Mouse (Mus musculus): ENCODE data around the gene Mrpl49. TPM values are rescaled to one million over a fixed set of nuclear protein-coding genes. Genes with fewer than 3 reads are reported as not detected.

Mrpl49 gene
- polyA plus RNA-seq (2011; ENCODE audit: insufficient read depth, insufficient read length, low replicate concordance, missing spikeins), result 29.9 and 52.5 TPM in 2 replicates

DNA sequence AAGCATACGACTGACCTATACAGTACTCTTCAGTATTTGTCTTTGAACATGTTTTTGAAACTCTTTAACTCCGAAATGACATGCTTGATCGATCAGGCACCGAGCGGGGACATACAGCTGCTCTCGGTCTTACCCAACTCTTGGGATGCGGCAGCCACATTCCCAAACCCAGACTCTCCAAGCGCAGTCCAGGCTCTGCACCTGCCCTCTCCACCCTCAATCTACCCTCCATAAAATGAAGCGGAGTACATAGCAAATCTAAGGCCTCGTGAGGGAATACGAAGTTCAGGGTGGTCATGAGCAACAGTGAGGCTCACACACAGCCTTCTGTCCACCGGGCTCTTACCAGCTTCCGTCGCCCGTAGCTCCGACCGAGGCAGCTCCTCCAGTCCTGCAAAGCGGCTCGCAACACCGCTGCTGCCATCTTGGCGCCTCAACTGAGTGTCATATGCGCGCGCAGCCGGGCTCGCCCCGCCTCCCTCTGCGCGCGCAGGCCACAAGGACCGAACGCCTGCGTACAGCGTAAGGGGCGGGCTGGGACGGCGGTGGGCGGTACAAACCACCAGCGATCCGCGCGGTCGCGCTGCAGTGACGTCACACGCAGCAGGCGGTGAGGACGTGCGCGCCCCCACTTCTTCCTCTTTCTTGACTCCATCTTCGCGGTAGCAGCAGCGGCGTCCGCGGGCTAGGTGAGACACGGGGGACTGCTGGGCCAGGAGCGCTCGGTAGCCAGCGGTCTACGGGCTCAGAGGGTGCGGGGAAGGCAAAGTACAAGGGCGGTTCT is at the start of gene Mrpl49, which contains the start of gene Fau:
TSS of gene Mrpl49 (minus strand) at position 473 of the 784 bp plus-strand sequence.
TSS of gene Fau (plus strand) at position 532 of the 784 bp plus-strand sequence.
- Histone ChIP-seq H3K4me3 (replicated peaks; ENCODE audit: control insufficient read depth, low read depth, low read length) (peak within 1 kb of the TSS; percentile 97), H3K27ac (ENCODE audit: control insufficient read depth, insufficient read depth, low read depth, low read length, poor library complexity) (peak within 1 kb of the TSS; percentile 93), H3K4me1 (ENCODE audit: control insufficient read depth, insufficient read depth, low read length) (peaks cover 2% of the 10 kb centered on the region)
- TF ChIP-seq CTCF (IDR thresholded peaks at IDR 0.05; ENCODE audit: control insufficient read depth, insufficient read depth, low read length) (no peak), POLR2A (IDR thresholded peaks at IDR 0.05; ENCODE audit: borderline replicate concordance, control insufficient read depth, low read depth, low read length) (peak; percentile 90)
- WGBS, result under 1% methylated on average over 63 of the region's 63 CpGs

DNA sequence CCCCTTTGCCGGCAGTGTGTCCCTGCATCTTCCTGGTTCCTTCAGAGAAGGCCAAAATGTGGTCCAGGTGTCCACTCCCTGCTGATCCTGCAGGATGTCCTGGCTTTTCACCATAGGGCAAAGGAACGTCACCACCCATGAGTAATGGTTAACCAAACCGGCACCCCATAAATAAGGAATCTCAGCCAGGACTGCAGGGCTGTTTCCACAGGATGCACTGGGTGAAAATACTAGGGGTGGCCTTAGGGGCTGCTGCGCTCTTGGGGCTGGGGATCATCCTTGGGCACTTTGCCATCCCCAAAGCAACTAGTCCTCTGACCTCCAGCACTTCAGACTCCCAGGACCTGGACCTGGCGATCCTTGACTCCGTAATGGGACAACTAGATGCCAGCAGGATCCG is 48.0 kb upstream of the Mrpl49 start, which contains the start of gene Naaladl1:
TSS of gene Naaladl1 (plus strand) at position 197 of the 400 bp plus-strand sequence.
- 91% methylated on average over 7 of the region's 7 CpGs for WGBS
- H3K27ac ChIP-seq (ENCODE audit: control insufficient read depth, insufficient read depth, low read depth, low read length, poor library complexity), result peak within 1 kb of the TSS; percentile 48; the same call in 1 of the 2 replicates
- no peak within 1 kb of the TSS for H3K4me3 ChIP-seq (replicated peaks; ENCODE audit: control insufficient read depth, low read depth, low read length)
- H3K4me1 ChIP-seq (ENCODE audit: control insufficient read depth, insufficient read depth, low read length), result peaks cover 3% of the 10 kb centered on the region
- TF ChIP-seq POLR2A (IDR thresholded peaks at IDR 0.05; ENCODE audit: borderline replicate concordance, control insufficient read depth, low read depth, low read length) (no peak), CTCF (IDR thresholded peaks at IDR 0.05; ENCODE audit: control insufficient read depth, insufficient read depth, low read length) (no peak)

DNA sequence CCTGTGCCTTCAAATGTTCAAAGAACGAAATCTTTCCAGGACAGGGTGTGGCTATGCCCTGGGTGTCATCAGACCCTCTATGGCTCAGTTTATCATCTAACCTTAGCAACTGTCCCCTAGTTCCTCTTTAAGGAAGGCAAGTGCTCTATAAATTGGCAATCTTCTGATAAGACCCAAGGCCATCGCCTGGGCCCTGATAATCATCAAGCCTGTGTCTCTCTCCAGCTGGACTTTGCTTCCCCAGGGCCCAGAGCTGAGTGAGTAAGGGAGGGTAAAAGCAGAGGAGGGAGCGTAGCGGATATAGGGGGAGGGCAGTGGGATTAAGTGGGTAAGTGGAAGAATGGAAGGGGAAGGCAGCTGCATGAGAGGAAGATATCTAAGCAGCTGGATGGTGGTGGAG is 46.9 kb upstream of the Mrpl49 start:
- peak overlapping the region; percentile 48; the same call in 1 of the 2 replicates for H3K27ac ChIP-seq (ENCODE audit: control insufficient read depth, insufficient read depth, low read depth, low read length, poor library complexity)
- H3K4me3 ChIP-seq (replicated peaks; ENCODE audit: control insufficient read depth, low read depth, low read length), result no peak overlapping the region
- TF ChIP-seq CTCF (IDR thresholded peaks at IDR 0.05; ENCODE audit: control insufficient read depth, insufficient read depth, low read length) (no peak), POLR2A (IDR thresholded peaks at IDR 0.05; ENCODE audit: borderline replicate concordance, control insufficient read depth, low read depth, low read length) (no peak)
- peaks cover 3% of the 10 kb centered on the region for H3K4me1 ChIP-seq (ENCODE audit: control insufficient read depth, insufficient read depth, low read length)
- 75% methylated on average over 4 of the region's 4 CpGs for WGBS

DNA sequence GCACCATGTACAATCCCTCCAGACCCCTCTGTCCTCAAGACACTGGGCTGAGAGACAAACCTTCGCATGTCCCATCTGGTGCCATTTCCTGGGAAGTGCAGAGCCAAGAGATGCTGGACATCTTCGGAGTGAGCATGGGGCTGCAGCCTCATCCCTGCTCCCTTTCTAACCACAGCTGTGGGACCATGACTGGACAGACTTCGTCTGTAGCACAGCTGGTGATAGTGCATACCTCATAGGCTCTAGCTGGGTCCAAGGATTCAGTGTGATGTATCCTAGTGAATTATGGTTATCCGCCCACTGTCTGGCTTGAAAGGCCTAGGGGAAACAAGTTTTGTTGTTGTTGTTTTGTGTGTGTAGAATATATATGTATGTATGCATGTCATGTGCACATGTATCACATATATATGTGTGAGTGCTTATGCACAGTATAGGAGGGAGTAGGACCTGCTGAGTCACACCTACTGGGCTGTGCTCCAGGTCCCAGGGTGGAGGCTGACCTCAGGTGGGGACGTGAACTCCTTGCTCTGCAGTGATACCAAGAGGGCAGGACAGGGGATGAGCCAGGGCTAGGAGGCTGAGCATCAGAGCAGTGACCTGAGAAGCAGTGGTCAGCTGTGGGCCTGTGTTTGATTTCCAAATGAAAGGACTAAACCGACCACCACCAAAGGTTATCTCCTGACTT is 44.7 kb upstream of the Mrpl49 start:
- H3K27ac ChIP-seq (ENCODE audit: control insufficient read depth, insufficient read depth, low read depth, low read length, poor library complexity), result peak overlapping the region; percentile 69
- TF ChIP-seq POLR2A (IDR thresholded peaks at IDR 0.05; ENCODE audit: borderline replicate concordance, control insufficient read depth, low read depth, low read length) (no peak), CTCF (IDR thresholded peaks at IDR 0.05; ENCODE audit: control insufficient read depth, insufficient read depth, low read length) (no peak)
- peaks cover 3% of the 10 kb centered on the region for H3K4me1 ChIP-seq (ENCODE audit: control insufficient read depth, insufficient read depth, low read length)
- WGBS, result 60% methylated on average over 6 of the region's 6 CpGs
- H3K4me3 ChIP-seq (replicated peaks; ENCODE audit: control insufficient read depth, low read depth, low read length), result no peak overlapping the region

DNA sequence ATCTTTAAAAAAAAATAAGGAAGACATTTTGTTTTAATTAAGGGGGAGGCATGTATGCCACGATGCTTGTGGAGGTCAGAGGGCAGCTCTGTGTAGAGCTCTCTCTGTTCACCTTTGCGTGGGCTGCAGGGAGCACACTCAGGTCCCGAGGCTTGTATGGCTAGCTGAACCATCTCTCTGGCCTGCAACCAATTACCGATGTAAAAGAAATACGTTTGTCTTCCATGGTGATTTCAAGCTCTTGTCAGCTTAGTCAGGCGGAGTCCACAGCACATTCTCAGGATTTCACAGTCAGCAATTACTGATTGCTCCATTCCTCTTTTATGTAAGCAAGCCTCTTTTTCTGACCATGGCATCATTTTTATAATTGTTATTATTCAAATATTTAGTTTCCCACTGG is 43.6 kb upstream of the Mrpl49 start:
- WGBS, result 84% methylated on average over 6 of the region's 6 CpGs
- Histone ChIP-seq H3K4me3 (replicated peaks; ENCODE audit: control insufficient read depth, low read depth, low read length) (no peak overlapping the region), H3K27ac (ENCODE audit: control insufficient read depth, insufficient read depth, low read depth, low read length, poor library complexity) (no peak overlapping the region), H3K4me1 (ENCODE audit: control insufficient read depth, insufficient read depth, low read length) (peaks cover 3% of the 10 kb centered on the region)
- TF ChIP-seq CTCF (IDR thresholded peaks at IDR 0.05; ENCODE audit: control insufficient read depth, insufficient read depth, low read length), result no peak
- no peak for TF ChIP-seq POLR2A (IDR thresholded peaks at IDR 0.05; ENCODE audit: borderline replicate concordance, control insufficient read depth, low read depth, low read length)

DNA sequence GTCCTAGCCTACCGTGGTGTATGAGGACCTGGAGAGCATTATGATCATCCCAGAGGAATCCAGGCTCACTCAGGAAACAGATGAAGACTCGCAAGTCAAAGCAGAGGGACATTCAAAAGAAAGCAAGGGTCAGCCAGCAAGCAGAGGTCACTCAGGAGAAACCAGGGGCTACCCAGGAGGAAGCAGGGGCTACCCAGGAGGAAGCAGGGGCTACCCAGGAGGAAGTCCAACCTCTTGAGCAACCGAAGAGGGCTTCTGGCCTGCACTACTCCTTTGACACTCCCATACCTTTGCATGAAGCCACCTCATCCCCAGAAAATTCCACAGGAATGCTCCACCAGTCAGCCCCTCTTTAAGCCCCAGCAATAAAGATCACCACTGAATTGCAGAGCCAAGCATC is 40.3 kb upstream of the Mrpl49 start:
- WGBS, result 51% methylated on average over 3 of the region's 3 CpGs
- Histone ChIP-seq H3K4me3 (replicated peaks; ENCODE audit: control insufficient read depth, low read depth, low read length) (no peak overlapping the region), H3K4me1 (ENCODE audit: control insufficient read depth, insufficient read depth, low read length) (peaks cover 2% of the 10 kb centered on the region), H3K27ac (ENCODE audit: control insufficient read depth, insufficient read depth, low read depth, low read length, poor library complexity) (no peak overlapping the region)
- TF ChIP-seq POLR2A (IDR thresholded peaks at IDR 0.05; ENCODE audit: borderline replicate concordance, control insufficient read depth, low read depth, low read length) (no peak), CTCF (IDR thresholded peaks at IDR 0.05; ENCODE audit: control insufficient read depth, insufficient read depth, low read length) (no peak)

DNA sequence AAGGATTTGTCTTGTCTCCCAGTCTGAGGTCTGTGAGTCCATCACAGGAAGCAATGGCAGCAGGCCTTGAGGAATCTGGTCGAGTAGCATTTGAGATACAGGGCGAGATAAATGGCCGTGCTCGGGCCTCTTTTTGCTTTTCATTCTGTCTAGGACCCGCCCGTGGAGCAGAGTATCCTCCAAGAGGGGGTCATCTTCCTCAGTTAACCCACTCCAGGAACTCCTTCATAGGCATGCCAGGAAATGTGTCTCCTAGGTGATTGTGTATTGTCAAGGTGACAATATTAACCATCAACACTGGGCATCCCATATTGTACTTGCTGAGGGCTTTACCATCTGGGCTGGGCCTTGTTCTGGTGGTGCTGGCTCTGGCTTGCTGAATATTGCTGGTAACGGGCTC is 36.5 kb upstream of the Mrpl49 start, which contains the start of gene AC131692.1:
TSS of gene AC131692.1 (plus strand) at position 301 of the 400 bp plus-strand sequence.
- Histone ChIP-seq H3K4me1 (ENCODE audit: control insufficient read depth, insufficient read depth, low read length) (no peaks in the 10 kb centered on the region), H3K27ac (ENCODE audit: control insufficient read depth, insufficient read depth, low read depth, low read length, poor library complexity) (no peak within 1 kb of the TSS), H3K4me3 (replicated peaks; ENCODE audit: control insufficient read depth, low read depth, low read length) (no peak within 1 kb of the TSS)
- no peak for TF ChIP-seq CTCF (IDR thresholded peaks at IDR 0.05; ENCODE audit: control insufficient read depth, insufficient read depth, low read length)
- no peak for TF ChIP-seq POLR2A (IDR thresholded peaks at IDR 0.05; ENCODE audit: borderline replicate concordance, control insufficient read depth, low read depth, low read length)
- 88% methylated on average over 7 of the region's 7 CpGs for WGBS

DNA sequence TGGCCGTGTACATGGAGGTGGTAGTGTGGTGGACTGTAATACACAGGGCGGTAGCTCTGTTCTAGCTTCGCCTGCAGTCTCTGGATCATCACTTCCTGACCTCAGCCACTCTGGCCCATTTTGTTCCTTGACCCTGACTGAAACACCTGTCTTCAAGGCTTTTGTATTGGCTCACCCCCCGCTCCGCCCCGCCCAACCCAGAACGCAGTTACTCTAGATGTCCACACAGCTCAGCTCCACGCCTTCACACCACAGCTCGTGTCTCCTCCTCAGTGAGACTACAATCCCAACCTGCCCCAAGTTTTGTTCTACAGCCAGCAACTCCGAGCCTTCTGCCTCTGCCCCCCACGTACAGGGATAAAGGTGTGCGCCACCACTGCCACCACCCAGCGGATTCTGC is 31.3 kb upstream of the Mrpl49 start:
- H3K27ac ChIP-seq (ENCODE audit: control insufficient read depth, insufficient read depth, low read depth, low read length, poor library complexity), result no peak overlapping the region
- H3K4me3 ChIP-seq (replicated peaks; ENCODE audit: control insufficient read depth, low read depth, low read length), result no peak overlapping the region
- 95% methylated on average over 13 of the region's 13 CpGs for WGBS
- no peaks in the 10 kb centered on the region; the same call in 1 of the 2 replicates for H3K4me1 ChIP-seq (ENCODE audit: control insufficient read depth, insufficient read depth, low read length)
- TF ChIP-seq CTCF (IDR thresholded peaks at IDR 0.05; ENCODE audit: control insufficient read depth, insufficient read depth, low read length) (no peak), POLR2A (IDR thresholded peaks at IDR 0.05; ENCODE audit: borderline replicate concordance, control insufficient read depth, low read depth, low read length) (no peak)

Data from bone marrow, adult 2 months (tissue).